Mouse (Mus musculus): Measurements from ENCODE around the gene Set. TPM values are rescaled to one million over a fixed set of nuclear protein-coding genes. Genes with fewer than 3 reads are reported as not detected.

Set gene
- polyA plus RNA-seq, 1 experiment, result 226 TPM

DNA sequence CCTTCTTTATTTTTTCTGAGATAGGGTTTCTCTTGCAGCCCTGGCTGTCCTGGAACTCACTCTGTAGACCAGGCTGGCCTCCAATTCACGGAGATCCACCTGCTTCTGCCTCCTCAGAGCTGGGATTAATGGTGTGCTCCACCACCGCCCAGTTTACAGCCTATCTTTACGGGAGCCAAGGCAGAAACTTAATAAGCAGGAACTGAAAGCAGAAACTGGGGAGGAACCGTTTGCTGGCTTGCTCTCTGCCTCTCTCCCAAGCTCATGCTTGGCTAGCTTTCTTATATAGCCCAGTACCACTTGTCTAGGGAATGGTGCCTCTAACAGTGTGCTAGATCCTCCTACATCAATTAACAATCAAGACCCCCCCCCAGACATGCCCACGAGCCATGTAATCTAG, 26.9 kb downstream of the Set start:
- no peak for DNase-seq (ENCODE audit: extremely low spot score in 1 of 2, low spot score in 1 of 2)

DNA sequence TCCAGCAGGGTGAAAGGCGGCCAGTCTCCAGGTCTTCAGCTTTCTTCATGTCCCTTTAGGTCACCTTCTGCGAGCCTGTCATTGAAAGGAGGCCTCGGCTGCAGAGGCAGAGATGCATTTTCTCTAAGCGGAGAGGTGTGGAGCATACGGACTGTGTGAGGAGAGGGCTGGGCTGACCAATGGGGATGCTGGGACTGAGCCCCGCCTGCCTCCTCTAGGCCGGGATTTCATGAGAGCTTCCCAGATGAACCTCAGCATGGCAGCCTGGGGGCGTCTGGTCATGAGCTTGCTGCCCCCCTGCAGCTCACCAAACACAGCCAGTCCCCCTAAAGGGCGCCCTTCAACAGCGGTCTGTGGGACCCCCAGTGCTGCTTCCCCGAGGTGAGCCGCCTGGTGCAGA, 27.5 kb downstream of the Set start:
- DNase-seq (ENCODE audit: extremely low spot score in 1 of 2, low spot score in 1 of 2), result no peak

DNA sequence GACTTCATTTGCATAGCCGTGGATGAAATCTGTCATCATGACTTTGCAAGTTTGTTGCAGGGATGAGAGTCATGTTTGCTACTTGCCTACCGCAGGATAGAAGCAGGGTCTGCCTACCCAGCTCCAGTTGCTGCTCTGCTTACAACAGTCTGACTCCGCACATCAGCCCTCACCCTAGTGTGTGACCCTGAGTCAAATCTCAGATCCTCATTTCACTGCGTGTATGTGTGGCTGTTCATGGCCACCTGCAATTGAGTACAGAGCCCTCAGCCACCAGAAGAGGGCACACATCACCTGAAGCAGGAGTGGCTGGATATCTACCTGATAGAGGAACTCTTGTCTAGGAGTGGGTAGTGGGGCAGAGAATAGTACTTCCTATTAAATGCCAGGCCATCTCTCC, 30.1 kb downstream of the Set start:
- no peak for DNase-seq (ENCODE audit: extremely low spot score in 1 of 2, low spot score in 1 of 2)

DNA sequence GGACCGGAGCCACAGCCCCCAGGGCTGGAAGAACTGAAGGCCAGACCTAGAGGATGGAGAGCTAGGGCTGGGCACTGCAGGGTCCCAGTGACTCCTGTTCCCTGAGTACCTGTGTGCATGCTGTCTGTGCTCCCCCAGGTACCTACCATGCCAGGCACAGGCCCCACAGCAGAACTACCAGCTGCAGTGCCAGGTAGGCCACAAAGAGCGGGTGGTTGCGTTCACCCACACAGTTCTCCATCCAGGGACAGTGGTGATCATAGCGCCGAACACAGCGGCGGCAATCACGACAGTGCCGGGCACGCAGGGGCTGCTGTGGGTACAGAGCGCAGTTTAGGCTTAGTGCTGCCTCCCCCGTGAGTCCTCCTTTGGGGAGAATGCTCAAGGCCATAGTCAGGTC, 34.3 kb downstream of the Set start:
- no peak for DNase-seq (ENCODE audit: extremely low spot score in 1 of 2, low spot score in 1 of 2)

DNA sequence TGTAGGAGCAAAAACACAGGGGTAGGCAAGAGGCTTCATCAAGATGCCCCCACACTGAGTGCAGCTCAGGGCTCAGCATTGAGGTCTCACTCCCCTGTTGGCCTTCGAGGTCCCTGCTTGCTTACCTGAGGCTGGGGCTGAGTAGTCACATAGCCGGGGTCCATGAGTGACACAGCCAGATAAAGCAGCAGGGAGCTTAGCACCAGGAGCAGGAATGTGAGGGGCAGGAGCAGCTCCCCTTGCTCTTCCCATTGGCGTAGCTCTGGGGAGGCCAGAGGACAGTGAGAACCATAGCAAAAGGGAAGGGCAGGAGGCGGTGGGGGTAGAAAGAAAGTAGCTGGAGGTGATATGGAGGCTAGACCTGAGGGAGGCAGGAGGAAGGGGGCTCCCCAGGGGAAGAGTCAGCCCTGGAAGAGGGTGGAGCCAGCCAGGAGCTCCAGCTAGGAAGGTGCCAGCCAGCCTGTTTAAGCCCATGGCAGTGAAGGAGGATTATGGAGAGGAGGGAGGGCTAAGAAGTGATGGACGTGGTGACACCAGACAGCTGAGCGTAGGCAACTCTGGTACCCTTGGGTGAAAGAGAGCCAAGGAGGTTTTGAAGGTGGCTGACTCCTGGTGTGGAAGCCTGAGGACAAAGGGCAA, 35.2 kb downstream of the Set start:
- no peak for DNase-seq (ENCODE audit: extremely low spot score in 1 of 2, low spot score in 1 of 2)

DNA sequence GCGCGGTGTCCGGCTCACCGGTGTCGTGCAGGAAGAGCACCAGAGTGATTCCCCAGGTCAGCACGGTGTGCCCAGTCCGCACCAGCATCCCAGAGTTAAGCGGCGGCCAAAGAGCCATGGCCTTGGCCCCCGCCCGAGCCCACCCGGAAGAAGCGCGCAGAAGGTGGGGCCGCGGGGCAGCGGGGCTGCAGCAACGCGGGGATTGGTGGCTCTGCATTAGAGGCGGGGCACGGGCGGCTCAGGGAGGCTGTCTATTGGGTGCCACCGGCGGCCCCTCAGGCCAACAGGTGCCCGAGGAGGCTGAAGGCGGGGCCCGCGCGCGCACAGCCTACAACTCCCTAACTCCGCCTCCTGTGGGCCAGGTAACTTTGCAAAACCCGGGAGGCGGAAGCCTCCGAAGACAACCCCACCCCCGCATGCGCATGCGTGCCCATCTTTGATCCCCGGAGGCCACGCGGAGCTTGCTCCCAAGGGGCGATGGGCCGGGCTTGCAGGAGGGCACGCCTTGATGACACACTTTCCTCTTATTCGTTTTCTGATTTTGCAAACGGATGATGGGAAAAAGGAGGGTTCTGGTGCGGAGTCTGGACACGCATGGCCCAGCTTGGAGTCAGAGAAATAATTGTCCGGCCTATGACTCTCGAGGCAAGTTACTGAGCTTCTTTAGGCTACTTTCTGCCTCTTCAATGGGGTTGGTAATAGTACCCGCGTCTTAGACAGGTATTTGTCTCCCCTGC, 36.5 kb downstream of the Set start, which contains the start of gene Zdhhc12:
Gene Zdhhc12 (minus strand): TSS at position 178 of the 737 bp plus-strand sequence.
- peak; percentile 87 to 92 for DNase-seq (ENCODE audit: extremely low spot score in 1 of 2, low spot score in 1 of 2)

DNA sequence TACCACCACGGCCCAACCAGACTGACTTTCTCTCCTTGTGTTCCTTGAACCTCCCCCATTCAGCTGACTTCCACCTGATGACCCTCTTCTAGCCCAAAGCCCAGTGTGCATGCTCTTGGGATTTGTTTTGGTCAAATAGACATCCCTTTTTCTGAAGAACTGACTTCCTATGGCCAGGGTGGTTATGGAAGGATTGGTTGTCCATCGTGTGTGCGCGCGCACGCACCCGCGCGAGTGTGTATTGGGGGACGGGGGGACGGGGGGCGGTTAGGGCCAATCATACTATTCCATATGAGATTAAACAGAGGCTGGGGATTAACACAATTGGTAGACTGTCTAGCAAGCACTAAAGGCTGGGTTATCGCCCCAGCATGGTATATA, 37.0 kb downstream of the Set start:
- DNase-seq (ENCODE audit: extremely low spot score in 1 of 2, low spot score in 1 of 2), result no peak

DNA sequence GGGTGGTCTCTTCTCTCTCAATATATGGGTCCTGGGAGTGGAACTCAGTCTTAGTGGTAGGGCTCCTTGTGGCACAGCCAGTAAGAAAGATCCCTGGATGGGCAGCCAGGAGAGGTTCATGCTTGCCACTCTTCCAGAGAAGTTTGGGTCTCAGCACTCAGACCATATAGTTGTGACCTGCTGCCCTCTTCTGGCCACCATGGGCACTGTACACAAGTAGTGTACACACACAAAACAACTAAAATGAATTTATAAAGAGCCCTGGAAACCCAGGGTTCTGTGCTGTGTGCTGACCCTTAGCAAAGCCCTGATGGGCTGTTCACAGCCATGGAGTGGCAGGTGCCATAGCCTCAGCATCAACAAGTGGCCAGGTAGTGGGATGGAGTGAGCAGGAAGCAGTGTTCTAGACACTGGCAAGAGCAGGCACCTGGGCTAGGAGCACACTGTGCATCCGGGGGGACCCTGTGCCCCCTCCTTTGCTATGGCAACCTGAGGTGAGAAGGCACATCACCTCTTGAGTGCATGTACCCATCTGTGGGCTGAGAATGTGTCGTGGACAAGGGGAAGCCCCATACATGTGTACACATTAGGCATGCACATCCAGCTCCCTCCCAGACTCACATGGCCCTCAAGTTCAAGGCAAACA, 38.8 kb downstream of the Set start:
- peak in 1 of 2 experiments; percentile 39 for DNase-seq (ENCODE audit: extremely low spot score in 1 of 2, low spot score in 1 of 2)

DNA sequence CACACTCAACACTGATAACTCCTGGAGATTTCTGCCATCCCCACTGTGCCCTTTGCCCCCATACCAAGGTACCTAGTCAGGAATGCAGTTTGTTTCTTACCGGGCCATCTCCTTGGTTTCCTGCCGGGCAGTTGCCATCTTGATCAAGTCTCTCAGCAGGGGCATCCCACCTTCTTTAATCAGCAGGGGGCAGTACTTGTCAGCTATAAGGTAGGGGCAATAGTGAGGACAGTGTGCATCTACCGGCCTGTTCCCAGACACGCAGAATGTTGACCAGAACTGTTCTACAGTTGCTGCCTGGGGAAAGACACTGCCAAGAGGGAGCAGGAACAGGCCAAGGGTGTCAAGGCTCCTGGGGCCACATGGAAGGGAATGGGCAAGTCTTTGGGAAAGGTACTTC, 43.0 kb downstream of the Set start:
- DNase-seq (ENCODE audit: extremely low spot score in 1 of 2, low spot score in 1 of 2), result no peak

DNA sequence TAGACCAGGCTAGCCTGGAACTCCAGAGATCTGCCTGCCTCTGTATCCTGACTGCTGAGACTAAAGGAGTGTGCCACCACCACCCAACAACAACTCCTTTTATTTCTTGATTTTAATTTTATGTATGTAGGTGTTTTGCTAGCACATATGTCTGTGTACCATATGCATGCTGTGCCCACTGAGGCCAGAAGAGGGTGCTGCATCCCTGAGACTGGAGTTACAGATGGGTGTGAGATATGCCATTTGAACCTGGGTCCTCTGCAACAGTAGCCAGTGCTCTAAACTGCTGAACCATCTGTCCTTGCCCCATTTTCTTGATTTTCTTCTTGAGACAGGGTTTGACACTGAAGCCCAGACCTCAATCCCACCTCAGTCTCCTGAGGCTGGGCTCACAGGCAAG, 49.2 kb downstream of the Set start:
- peak in 1 of 2 experiments; percentile 58 for DNase-seq (ENCODE audit: extremely low spot score in 1 of 2, low spot score in 1 of 2)

DNA sequence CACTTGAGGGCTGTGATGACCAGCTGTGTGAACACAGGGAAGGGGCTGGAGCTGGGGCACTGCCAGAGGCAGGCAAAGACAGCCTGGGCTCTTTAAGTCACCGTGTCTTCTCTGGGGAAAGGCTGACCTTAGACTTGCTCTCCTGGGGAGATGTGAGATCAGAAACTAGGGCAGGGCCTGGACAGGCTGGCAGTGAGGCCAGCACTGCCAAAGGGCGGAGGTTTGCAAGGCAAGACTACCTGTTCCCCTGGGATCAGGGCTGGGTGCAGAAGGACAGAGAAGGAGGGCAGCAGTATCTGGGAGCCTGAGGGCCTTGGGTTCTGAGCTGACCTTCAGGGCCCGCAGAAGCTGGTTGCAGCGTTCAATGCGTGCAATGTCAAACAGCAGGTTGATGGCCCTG, 50.5 kb downstream of the Set start:
- DNase-seq (ENCODE audit: extremely low spot score in 1 of 2, low spot score in 1 of 2), result no peak

DNA sequence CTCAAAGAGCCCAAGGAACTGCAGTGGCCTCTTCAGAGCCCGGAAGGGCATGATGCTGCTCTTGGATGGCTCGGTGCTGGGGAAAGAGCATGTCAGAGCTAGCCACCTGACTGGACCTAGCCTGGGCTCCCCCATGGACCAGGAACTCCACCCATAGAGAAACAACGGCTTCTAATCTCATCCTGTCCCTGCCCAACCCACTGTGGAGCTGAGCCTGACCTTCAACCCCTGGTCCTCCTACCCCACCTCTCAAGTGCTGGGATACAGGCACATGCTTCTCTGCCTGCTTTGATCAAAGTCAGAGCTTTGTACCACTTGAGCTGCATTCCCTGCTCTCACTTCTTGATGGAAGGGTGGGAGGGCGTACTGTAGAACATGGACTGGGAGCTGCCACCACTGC, 51.1 kb downstream of the Set start:
- DNase-seq (ENCODE audit: extremely low spot score in 1 of 2, low spot score in 1 of 2), result no peak

DNA sequence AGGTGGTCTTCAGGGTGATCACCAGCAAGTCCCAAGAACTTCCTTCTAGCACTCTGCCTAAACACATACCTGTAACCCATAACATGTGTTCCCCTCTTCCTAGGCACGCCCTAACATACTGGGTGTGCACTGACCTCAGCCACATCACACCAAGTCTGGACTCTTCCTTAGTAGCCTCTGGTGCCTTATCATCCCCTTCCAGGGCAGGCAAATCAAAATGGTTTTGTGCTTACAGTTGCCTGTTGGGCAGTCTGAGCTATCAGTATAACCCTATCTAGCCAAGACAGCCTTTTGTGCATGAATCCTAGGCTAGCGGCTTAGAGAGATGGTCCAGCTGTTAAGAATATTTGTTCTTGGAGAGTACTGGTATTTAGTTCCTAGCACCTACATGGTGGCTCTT, 54.3 kb downstream of the Set start:
- DNase-seq (ENCODE audit: extremely low spot score in 1 of 2, low spot score in 1 of 2), result no peak

DNA sequence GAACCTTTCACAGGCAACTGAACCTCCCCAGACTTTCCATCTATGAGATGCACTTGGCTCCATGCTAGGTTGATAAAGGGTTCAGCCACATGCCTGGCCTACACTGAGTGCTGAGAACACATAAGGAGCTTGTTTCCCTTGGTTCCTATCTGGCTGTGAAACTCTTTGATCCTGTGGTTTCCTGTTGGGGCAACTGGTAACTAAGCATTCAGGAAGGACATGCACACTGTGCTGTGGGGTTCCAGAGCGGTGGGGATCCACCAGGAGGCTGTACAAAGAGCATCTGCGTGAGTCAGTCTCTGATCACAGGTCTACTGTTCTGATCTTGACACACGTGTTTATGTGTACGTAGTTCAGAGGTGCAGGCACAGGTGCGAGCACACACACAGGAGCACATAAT, 55.4 kb downstream of the Set start:
- DNase-seq (ENCODE audit: extremely low spot score in 1 of 2, low spot score in 1 of 2), result no peak

DNA sequence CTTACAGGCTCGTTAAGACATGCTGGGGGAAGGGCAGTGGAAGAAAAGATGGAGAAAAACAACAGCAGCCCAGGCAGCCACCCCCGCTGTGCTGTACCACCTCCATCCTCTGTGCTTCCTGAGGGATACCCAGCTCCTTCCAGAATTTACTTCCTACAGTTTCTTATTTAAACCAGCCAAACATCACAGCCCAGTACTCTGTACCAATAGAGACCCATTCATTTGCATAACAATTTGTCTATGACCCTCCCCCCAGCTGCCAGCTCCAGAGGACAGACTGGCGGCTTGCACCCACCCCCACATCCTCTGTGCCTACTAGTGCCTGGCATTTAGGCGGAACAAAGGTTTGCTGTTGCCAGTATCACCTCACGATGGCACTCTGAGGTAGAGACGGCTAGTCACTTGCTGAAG, 62.5 kb downstream of the Set start:
- peak; percentile 69 to 82 for DNase-seq (ENCODE audit: extremely low spot score in 1 of 2, low spot score in 1 of 2)

DNA sequence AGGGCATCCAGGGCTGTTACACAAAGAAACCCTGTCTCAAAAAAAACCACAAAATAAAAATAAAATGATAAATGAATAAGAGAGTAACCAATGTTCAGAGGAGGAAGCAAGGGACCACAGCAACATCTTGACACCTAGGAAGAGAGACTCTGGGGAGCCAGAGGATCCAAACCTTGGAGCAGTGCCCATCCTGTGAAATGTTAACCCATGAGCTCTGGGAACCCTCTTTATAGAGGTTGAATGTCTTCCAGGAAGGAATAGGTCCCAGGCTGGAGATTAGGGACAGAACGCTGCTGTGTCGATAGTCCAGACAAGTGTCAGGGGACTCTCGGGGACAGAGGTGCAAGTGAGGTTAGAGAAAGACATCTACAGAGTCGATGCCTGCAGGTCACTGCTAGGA, 63.1 kb downstream of the Set start:
- no peak for DNase-seq (ENCODE audit: extremely low spot score in 1 of 2, low spot score in 1 of 2)

Other genes starting within 250 kb of the Set start
- 56.4 and 68.3 TPM in 2 replicates for gene Urm1, start 237.3 kb upstream of the Set start, polyA plus RNA-seq (2012; rRNA removed)
- 15.9 and 16.2 TPM in 2 replicates for gene Cercam, start 188.2 kb upstream of the Set start, polyA plus RNA-seq (2012; rRNA removed)
- gene Odf2, start 168.2 kb upstream of the Set start, polyA plus RNA-seq (2012; rRNA removed), result 177 and 198 TPM in 2 replicates
- 50.4 and 60.2 TPM in 2 replicates for gene Gle1, start 122.0 kb upstream of the Set start, polyA plus RNA-seq (2012; rRNA removed)
- 610 and 785 TPM in 2 replicates for gene Sptan1, start 91.8 kb upstream of the Set start, polyA plus RNA-seq (2012; rRNA removed)
- 52.7 and 54.8 TPM in 2 replicates for gene Wdr34, start 8.5 kb upstream of the Set start, polyA plus RNA-seq (2012; rRNA removed)
- 2.0 and 2.7 TPM in 2 replicates for gene Pkn3, start 20.3 kb downstream of the Set start, polyA plus RNA-seq (2012; rRNA removed)
- gene Zdhhc12, start 36.3 kb downstream of the Set start, polyA plus RNA-seq (2012; rRNA removed), result 20.8 and 21.4 TPM in 2 replicates
- 146 and 169 TPM in 2 replicates for gene Zer1, start 67.2 kb downstream of the Set start, polyA plus RNA-seq (2012; rRNA removed)
- 44.3 and 45.3 TPM in 2 replicates for gene Tbc1d13, start 76.4 kb downstream of the Set start, polyA plus RNA-seq (2012; rRNA removed)
- gene Endog, start 114.1 kb downstream of the Set start, polyA plus RNA-seq (2012; rRNA removed), result 31.9 and 34.3 TPM in 2 replicates
- 55.7 and 56.5 TPM in 2 replicates for gene Spout1, start 121.1 kb downstream of the Set start, polyA plus RNA-seq (2012; rRNA removed)
- gene Kyat1, start 148.5 kb downstream of the Set start, polyA plus RNA-seq (2012; rRNA removed), result 26.8 and 29.8 TPM in 2 replicates
- 35.1 and 35.7 TPM in 2 replicates for gene Lrrc8a, start 180.3 kb downstream of the Set start, polyA plus RNA-seq (2012; rRNA removed)
- gene Gm28035, start 183.2 kb downstream of the Set start, polyA plus RNA-seq (2012; rRNA removed), result 22.6 and 24.8 TPM in 2 replicates
- 33.8 and 34.0 TPM in 2 replicates for gene Phyhd1, start 208.8 kb downstream of the Set start, polyA plus RNA-seq (2012; rRNA removed)
- gene Gm28038, start 223.7 kb downstream of the Set start, polyA plus RNA-seq (2012; rRNA removed), result not detected in 2 replicates
- 14.3 and 16.3 TPM in 2 replicates for gene Dolk, start 229.0 kb downstream of the Set start, polyA plus RNA-seq (2012; rRNA removed)
- 18.3 and 19.4 TPM in 2 replicates for gene Nup188, start 229.0 kb downstream of the Set start, polyA plus RNA-seq (2012; rRNA removed)